Mouse (Mus musculus): ENCODE results near the gene Stox2. TPM values are rescaled to one million over a fixed set of nuclear protein-coding genes. Genes with fewer than 3 reads are reported as not detected.

Gene Stox2
- polyA plus RNA-seq, 1 experiment from 2014 or later, result 14.4 TPM

DNA sequence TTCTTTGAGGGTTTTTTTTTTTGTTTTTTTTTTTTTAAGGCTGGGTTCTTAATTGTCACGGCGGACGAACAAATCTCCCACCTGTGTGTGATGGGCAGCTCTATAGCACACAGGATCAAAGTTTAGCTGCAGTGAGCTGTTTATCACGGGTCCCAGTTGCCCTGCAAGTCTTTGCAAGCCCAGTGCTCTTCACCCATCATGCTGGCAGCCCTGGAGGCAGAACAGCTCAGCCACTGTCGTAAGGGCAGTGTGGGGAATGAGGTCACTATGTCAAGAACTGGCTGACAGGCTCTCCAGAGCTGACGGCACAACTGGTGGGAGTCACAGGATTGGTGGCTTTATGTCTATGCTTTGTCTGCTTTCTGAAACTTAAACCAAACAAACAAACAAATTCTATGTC lies 227.6 kb downstream of the Stox2 start:
- Histone ChIP-seq H3K36me3 (no peaks in the 10 kb centered on the region), H3K9me3 (no peaks in the 10 kb centered on the region), H3K9ac (no peak overlapping the region), H3K4me2 (no peak overlapping the region), H3K4me3 (no peak overlapping the region), H3K4me1 (peaks cover 8% of the 10 kb centered on the region; the same call in 1 of the 2 replicates), H3K27me3 (no peaks in the 10 kb centered on the region), H3K27ac (no peak overlapping the region)
- ATAC-seq (ENCODE audit: insufficient number of reproducible peaks, low FRiP score, low TSS enrichment, low read depth), result no peak
- 39% methylated on average over 6 of the region's 6 CpGs for WGBS

DNA sequence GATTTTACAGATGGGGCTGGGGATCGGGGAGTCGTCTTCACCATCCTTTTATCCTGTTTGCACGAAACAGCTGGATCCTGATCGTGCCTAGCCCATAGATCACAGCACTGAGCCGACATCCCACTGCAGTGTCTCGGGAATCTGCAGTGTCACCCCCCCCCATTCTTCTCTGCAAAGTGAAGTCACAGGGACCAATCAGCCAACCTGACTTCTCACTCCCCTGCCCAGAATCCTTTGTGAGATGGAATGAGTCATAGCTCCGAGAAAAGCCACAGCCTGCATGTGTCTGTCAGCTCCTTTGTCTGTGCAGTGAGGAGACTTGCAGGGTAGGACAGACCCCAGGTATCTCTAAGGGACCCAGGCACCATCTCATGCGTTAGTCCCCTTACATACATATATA lies 228.1 kb downstream of the Stox2 start:
- H3K27me3 ChIP-seq, result no peaks in the 10 kb centered on the region
- no peak overlapping the region for H3K9ac ChIP-seq
- WGBS, result 38% methylated on average over 8 of the region's 8 CpGs
- H3K9me3 ChIP-seq, result no peaks in the 10 kb centered on the region
- no peak overlapping the region for H3K4me3 ChIP-seq
- no peak overlapping the region for H3K4me2 ChIP-seq
- no peak overlapping the region for H3K27ac ChIP-seq
- H3K36me3 ChIP-seq, result no peaks in the 10 kb centered on the region
- no peak for ATAC-seq (ENCODE audit: insufficient number of reproducible peaks, low FRiP score, low TSS enrichment, low read depth)
- H3K4me1 ChIP-seq, result peaks cover 8% of the 10 kb centered on the region; the same call in 1 of the 2 replicates

- H3K4me1 ChIP-seq, result peaks cover 12% of the 10 kb centered on the region
- no peaks in the 10 kb centered on the region for H3K36me3 ChIP-seq
- no peak overlapping the region for H3K4me2 ChIP-seq
- 80% methylated on average over 9 of the region's 9 CpGs for WGBS
- no peak for ATAC-seq (ENCODE audit: insufficient number of reproducible peaks, low FRiP score, low TSS enrichment, low read depth)
- no peak overlapping the region for H3K4me3 ChIP-seq
- H3K9ac ChIP-seq, result no peak overlapping the region
- no peak overlapping the region for H3K27ac ChIP-seq
- H3K9me3 ChIP-seq, result no peaks in the 10 kb centered on the region
- H3K27me3 ChIP-seq, result no peaks in the 10 kb centered on the region
Measured at GRCm38 (mm10) chr8:47212124-47212523, 234.0 kb downstream of the Stox2 start.

DNA sequence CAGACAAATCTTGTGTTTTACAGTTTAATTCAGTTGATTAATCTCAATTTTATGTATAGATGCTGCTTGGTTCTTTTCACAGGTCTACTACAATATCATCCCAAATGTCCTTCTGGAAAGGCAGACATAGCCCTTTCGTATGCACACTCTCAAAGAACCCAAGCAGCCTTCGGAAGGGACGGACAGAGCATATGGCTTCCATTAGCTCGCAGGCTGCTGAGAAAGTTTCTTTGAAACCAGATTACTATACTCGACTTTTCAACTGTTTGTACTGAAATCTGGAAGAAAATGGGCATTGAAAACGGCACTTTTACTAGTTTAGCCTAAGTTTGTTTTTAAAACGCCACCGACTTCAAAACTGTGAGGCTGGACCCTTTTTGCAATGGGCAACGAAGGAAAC lies 234.9 kb downstream of the Stox2 start:
- Histone ChIP-seq H3K9me3 (no peaks in the 10 kb centered on the region), H3K27me3 (no peaks in the 10 kb centered on the region), H3K27ac (peak overlapping the region; percentile 57; the same call in 1 of the 2 replicates), H3K4me2 (no peak overlapping the region), H3K36me3 (no peaks in the 10 kb centered on the region), H3K4me3 (no peak overlapping the region), H3K4me1 (peaks cover 17% of the 10 kb centered on the region), H3K9ac (no peak overlapping the region)
- 27% methylated on average over 9 of the region's 9 CpGs for WGBS
- ATAC-seq (ENCODE audit: insufficient number of reproducible peaks, low FRiP score, low TSS enrichment, low read depth), result no peak

GRCm38 (mm10) chr8:47208246-47208645 lies 237.9 kb downstream of the Stox2 start:
- H3K27ac ChIP-seq, result no peak overlapping the region
- no peak overlapping the region for H3K4me3 ChIP-seq
- no peak for ATAC-seq (ENCODE audit: insufficient number of reproducible peaks, low FRiP score, low TSS enrichment, low read depth)
- H3K9me3 ChIP-seq, result no peaks in the 10 kb centered on the region
- H3K36me3 ChIP-seq, result no peaks in the 10 kb centered on the region
- peaks cover 20% of the 10 kb centered on the region for H3K4me1 ChIP-seq
- H3K27me3 ChIP-seq, result no peaks in the 10 kb centered on the region
- H3K4me2 ChIP-seq, result no peak overlapping the region
- 74% methylated on average over 4 of the region's 4 CpGs for whole genome bisulfite sequencing
- no peak overlapping the region for H3K9ac ChIP-seq

GRCm38 (mm10) chr8:47206640-47207237 lies 239.4 kb downstream of the Stox2 start:
- 44% methylated on average over 8 of the region's 8 CpGs for WGBS
- Histone ChIP-seq H3K36me3 (no peaks in the 10 kb centered on the region; the same call in 1 of the 2 replicates), H3K9ac (no peak overlapping the region), H3K4me3 (no peak overlapping the region), H3K9me3 (no peaks in the 10 kb centered on the region), H3K4me1 (peaks cover 14% of the 10 kb centered on the region), H3K27me3 (no peaks in the 10 kb centered on the region), H3K27ac (no peak overlapping the region), H3K4me2 (no peak overlapping the region)
- no peak for ATAC-seq (ENCODE audit: insufficient number of reproducible peaks, low FRiP score, low TSS enrichment, low read depth)

DNA sequence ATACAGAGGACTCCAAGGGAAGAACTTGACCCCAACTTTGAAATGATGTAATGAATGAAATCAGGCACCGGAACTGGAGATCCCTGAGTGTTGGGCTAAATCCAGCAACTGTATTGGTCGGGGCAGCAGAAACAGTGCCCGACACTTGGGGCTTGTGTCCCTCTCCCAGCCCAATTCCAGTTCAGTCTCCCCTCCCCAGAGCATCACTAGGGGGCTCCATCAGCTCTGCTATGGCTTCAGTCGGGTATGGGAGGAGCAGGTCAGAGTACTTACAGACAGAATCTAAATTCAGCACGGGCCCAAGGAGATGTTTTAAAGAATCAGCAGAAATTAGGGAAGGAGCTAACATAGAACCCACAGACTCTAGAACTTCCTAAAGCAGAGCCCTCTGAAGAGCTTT lies 240.7 kb downstream of the Stox2 start:
- ATAC-seq (ENCODE audit: insufficient number of reproducible peaks, low FRiP score, low TSS enrichment, low read depth), result no peak
- Histone ChIP-seq H3K4me2 (no peak overlapping the region), H3K4me3 (no peak overlapping the region), H3K27ac (no peak overlapping the region), H3K36me3 (peaks cover 7% of the 10 kb centered on the region), H3K4me1 (peaks cover 8% of the 10 kb centered on the region; the same call in 1 of the 2 replicates), H3K9me3 (no peaks in the 10 kb centered on the region), H3K27me3 (no peaks in the 10 kb centered on the region), H3K9ac (no peak overlapping the region)
- WGBS, result 79% methylated on average over 5 of the region's 5 CpGs

DNA sequence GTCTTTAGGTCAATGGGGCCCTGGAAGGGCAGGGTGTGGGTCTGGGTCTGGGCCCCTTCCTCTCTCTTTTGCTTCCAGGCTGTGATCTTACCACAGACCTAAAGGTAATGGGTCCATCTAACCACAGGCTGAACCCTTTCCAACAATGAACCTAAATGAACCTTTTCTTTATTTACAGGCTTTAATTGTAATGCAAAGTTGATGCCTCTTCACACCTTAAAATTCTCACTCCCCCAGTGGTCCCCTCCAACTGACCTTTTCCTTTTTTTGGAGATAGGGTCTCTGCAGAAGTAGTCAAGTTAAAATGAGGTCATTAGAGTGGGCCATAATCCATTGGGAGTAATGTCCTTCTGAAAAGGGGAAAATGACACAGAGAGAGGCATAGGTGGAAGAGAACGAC lies 249.8 kb downstream of the Stox2 start:
- H3K9ac ChIP-seq, result no peak overlapping the region
- H3K4me1 ChIP-seq, result no peaks in the 10 kb centered on the region
- WGBS, result 88% methylated on average over 1 of the region's 1 CpGs
- ATAC-seq (ENCODE audit: insufficient number of reproducible peaks, low FRiP score, low TSS enrichment, low read depth), result no peak
- H3K4me3 ChIP-seq, result no peak overlapping the region
- H3K27ac ChIP-seq, result no peak overlapping the region
- no peaks in the 10 kb centered on the region for H3K9me3 ChIP-seq
- no peaks in the 10 kb centered on the region for H3K27me3 ChIP-seq
- H3K36me3 ChIP-seq, result peaks cover 38% of the 10 kb centered on the region
- H3K4me2 ChIP-seq, result no peak overlapping the region

- Histone ChIP-seq H3K27ac (no peak overlapping the region), H3K4me3 (no peak overlapping the region), H3K4me2 (no peak overlapping the region), H3K9ac (no peak overlapping the region), H3K27me3 (no peaks in the 10 kb centered on the region), H3K4me1 (no peaks in the 10 kb centered on the region), H3K36me3 (peaks cover 34% of the 10 kb centered on the region), H3K9me3 (no peaks in the 10 kb centered on the region)
- WGBS, result 91% methylated on average over 29 of the region's 29 CpGs
- no peak for ATAC-seq (ENCODE audit: insufficient number of reproducible peaks, low FRiP score, low TSS enrichment, low read depth)
Measured at GRCm38 (mm10) chr8:47193321-47193996, 252.7 kb downstream of the Stox2 start.

DNA sequence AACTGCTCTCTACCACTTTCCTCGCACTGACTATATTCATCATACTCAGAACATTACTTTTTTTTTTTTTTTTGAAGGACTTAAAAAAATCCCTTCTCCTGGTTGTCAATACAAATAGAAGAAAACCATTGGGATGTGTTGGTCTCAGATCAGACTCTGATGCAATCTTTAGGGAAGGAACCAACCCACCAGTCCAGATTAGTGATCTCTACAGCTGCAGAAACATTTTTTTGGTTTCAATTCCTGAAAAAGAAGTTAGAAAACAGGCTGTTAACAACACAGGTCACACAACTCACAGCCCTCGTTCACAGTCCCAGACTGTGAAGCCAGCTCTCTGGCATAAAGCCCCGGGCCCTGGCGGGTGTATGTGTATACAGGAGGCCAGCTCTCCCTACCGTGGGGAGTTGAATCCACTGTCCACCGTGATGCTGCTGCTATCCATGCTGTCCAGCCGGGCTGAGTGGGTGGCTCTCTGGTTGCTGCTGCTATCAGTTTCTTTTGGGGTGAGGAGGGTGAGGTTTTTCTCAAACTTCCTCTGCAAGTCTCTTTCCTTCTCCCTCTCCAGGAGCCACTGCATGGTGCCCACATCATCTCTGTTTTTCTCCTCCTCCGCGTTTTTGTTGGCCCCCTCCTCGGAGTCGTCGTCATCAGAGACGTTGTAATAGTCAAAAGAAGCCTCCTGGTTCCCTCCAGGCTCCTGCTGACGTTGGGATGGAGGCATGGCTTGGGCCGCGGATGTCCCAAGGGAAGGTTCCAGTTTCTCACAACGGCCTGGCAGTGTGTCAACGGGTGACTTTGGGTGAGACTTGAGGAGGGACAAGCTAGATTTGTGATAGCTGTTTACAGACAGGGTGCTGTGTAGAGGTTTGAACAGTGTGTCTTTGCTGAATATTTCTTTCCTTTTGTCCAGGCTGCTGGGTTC lies 254.5 kb downstream of the Stox2 start:
- 95% methylated on average over 18 of the region's 18 CpGs for WGBS
- no peaks in the 10 kb centered on the region for H3K27me3 ChIP-seq
- ATAC-seq (ENCODE audit: insufficient number of reproducible peaks, low FRiP score, low TSS enrichment, low read depth), result no peak
- peaks cover 34% of the 10 kb centered on the region for H3K36me3 ChIP-seq
- no peak overlapping the region for H3K9ac ChIP-seq
- no peak overlapping the region for H3K27ac ChIP-seq
- H3K4me2 ChIP-seq, result no peak overlapping the region
- H3K4me1 ChIP-seq, result no peaks in the 10 kb centered on the region
- H3K4me3 ChIP-seq, result no peak overlapping the region
- H3K9me3 ChIP-seq, result no peaks in the 10 kb centered on the region

DNA sequence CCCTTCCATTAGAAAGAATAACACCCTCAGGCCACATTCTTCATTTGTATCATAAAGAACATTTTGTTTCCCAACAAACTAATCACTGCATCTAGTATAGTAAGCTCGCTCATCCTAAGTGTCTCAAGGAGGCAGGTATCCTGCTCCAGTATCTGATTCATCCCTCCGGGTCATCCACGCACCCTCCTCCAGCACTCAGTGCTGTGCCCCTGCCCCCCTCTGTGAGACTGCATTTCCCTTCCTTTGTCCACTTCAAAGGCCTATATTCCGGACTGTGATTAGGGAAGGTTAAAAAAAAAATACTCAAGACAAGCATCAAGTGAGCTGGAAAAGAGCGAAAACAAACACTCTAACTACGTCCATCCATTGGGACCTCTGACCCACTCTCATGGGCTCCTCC lies 260.8 kb downstream of the Stox2 start:
- Histone ChIP-seq H3K36me3 (peaks cover 16% of the 10 kb centered on the region), H3K27me3 (no peaks in the 10 kb centered on the region), H3K9ac (no peak overlapping the region), H3K9me3 (no peaks in the 10 kb centered on the region), H3K27ac (no peak overlapping the region), H3K4me1 (no peaks in the 10 kb centered on the region), H3K4me2 (no peak overlapping the region), H3K4me3 (no peak overlapping the region)
- ATAC-seq (ENCODE audit: insufficient number of reproducible peaks, low FRiP score, low TSS enrichment, low read depth), result no peak
- WGBS, result 72% methylated on average over 6 of the region's 6 CpGs

Data from limb, embryonic 15.5 days (tissue).